Mouse (Mus musculus): ENCODE measurements around the gene Aurkb.
"Not testable (repeated sequence)": the region's sequence is repeated elsewhere in the genome, so short reads cannot be mapped to it uniquely, and the experiment has no call there.

Aurkb gene

DNA sequence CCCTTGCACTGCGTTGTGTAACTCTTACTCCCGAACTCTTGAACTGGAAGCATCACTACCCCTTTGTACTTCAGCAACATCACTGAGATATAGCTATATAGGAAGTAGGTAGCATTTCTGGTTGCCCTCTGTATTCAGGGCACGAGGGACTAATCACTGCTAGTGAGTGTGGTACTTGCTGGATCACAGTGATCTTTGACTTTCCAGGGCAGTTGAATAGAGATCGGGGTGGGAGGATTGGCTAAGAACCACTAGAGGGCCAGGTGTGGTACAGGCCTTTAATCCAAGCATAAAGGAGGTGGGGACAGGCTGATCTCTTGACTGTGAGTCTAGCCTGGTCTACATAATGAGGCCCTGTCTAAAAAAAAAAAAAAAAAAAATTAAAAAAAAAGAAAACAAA, 47.4 kb downstream of the Aurkb start:
- no peak overlapping the region for H3K4me3 ChIP-seq (replicated peaks; ENCODE audit: low read length)
- H3K36me3 ChIP-seq (ENCODE audit: insufficient read depth, low read length): peaks cover 36% of the 10 kb centered on the region
- H3K27me3 ChIP-seq (ENCODE audit: insufficient read depth, low read length): no peaks in the 10 kb centered on the region
- TF ChIP-seq POU5F1 (IDR thresholded peaks at IDR 0.05; ENCODE audit: borderline replicate concordance, low read length) (no peak), CTCF (conservative IDR thresholded peaks at IDR 0.05; ENCODE audit: low read length) (peak; percentile 14; the same call in 1 of the 2 replicates)
- H3K4me1 ChIP-seq (replicated peaks; ENCODE audit: low read depth, low read length): peaks cover 79% of the 10 kb centered on the region
- H3K9me3 ChIP-seq (ENCODE audit: low read length): no peaks in the 10 kb centered on the region

GRCm38 (mm10) chr11:69093856-69094255, 48.4 kb downstream of the Aurkb start:
- not testable (repeated sequence) for H3K27me3 ChIP-seq (ENCODE audit: insufficient read depth, low read length); H3K9me3 ChIP-seq (ENCODE audit: low read length); H3K4me3 ChIP-seq (replicated peaks; ENCODE audit: low read length)
- H3K4me1 ChIP-seq (replicated peaks; ENCODE audit: low read depth, low read length): peaks cover 84% of the 10 kb centered on the region
- H3K36me3 ChIP-seq (ENCODE audit: insufficient read depth, low read length): peaks cover 36% of the 10 kb centered on the region

- Histone ChIP-seq H3K27me3 (ENCODE audit: insufficient read depth, low read length) (no peaks in the 10 kb centered on the region), H3K4me3 (replicated peaks; ENCODE audit: low read length) (peak within 1 kb of the TSS; percentile 87), H3K36me3 (ENCODE audit: insufficient read depth, low read length) (peaks cover 29% of the 10 kb centered on the region), H3K9me3 (ENCODE audit: low read length) (no peaks in the 10 kb centered on the region), H3K4me1 (replicated peaks; ENCODE audit: low read depth, low read length) (peaks cover 85% of the 10 kb centered on the region)
- TF ChIP-seq POU5F1 (IDR thresholded peaks at IDR 0.05; ENCODE audit: borderline replicate concordance, low read length) (no peak), CTCF (conservative IDR thresholded peaks at IDR 0.05; ENCODE audit: low read length) (no peak), NANOG (IDR thresholded peaks at IDR 0.05; ENCODE audit: borderline replicate concordance, low read length) (no peak)
These were observed 49.4 kb downstream of the Aurkb start, which contains the start of gene Per1 for GRCm38 (mm10) chr11:69094697-69095429. Gene Per1 (plus strand): TSS chr11:69095217.

- Histone ChIP-seq H3K36me3 (ENCODE audit: insufficient read depth, low read length) (peaks cover 25% of the 10 kb centered on the region), H3K4me3 (replicated peaks; ENCODE audit: low read length) (peak overlapping the region; percentile 87), H3K9me3 (ENCODE audit: low read length) (no peaks in the 10 kb centered on the region), H3K27me3 (ENCODE audit: insufficient read depth, low read length) (no peaks in the 10 kb centered on the region), H3K4me1 (replicated peaks; ENCODE audit: low read depth, low read length) (peaks cover 84% of the 10 kb centered on the region)
- TF ChIP-seq CTCF (conservative IDR thresholded peaks at IDR 0.05; ENCODE audit: low read length) (no peak), NANOG (IDR thresholded peaks at IDR 0.05; ENCODE audit: borderline replicate concordance, low read length) (no peak), POU5F1 (IDR thresholded peaks at IDR 0.05; ENCODE audit: borderline replicate concordance, low read length) (no peak)
These were observed 50.2 kb downstream of the Aurkb start for GRCm38 (mm10) chr11:69095511-69096231.

DNA sequence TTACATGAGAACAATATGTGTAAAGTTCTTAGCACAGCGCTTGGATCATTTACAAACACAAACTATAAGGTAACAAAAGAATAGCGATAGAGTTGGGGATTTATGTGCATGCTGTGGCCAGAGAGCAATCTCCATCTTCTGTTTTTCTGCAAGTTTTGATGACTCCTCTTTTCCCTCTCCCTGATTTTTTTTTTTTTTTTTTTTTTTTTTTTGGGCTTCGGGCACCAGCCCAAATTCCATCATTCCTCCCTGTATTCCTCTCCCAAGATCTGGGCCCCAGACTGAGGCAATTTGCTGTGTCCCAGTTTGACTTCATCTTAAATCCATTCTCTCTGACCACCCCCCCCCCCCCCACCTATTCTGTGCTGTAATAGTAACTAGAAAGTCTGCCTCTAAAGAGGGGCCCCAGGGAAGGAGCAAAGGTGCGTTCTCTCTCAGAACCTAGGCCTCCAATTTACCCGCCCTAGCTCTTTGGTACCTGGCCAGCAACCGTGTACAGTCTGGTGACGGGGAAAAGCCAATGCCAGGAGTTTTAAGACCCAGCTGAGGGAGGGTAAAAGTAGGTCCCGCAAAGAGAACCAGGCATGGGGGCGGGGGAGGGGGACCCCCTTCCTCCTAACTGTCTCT, 51.0 kb downstream of the Aurkb start:
- H3K36me3 ChIP-seq (ENCODE audit: insufficient read depth, low read length): peaks cover 25% of the 10 kb centered on the region
- no peak for TF ChIP-seq NANOG (IDR thresholded peaks at IDR 0.05; ENCODE audit: borderline replicate concordance, low read length)

GRCm38 (mm10) chr11:69096987-69097900, 51.8 kb downstream of the Aurkb start:
- Histone ChIP-seq H3K36me3 (ENCODE audit: insufficient read depth, low read length) (peaks cover 25% of the 10 kb centered on the region), H3K4me1 (replicated peaks; ENCODE audit: low read depth, low read length) (peaks cover 69% of the 10 kb centered on the region), H3K4me3 (replicated peaks; ENCODE audit: low read length) (peak overlapping the region; percentile 87), H3K27me3 (ENCODE audit: insufficient read depth, low read length) (no peaks in the 10 kb centered on the region), H3K9me3 (ENCODE audit: low read length) (no peaks in the 10 kb centered on the region)
- TF ChIP-seq NANOG (IDR thresholded peaks at IDR 0.05; ENCODE audit: borderline replicate concordance, low read length) (no peak), CTCF (conservative IDR thresholded peaks at IDR 0.05; ENCODE audit: low read length) (no peak), POU5F1 (IDR thresholded peaks at IDR 0.05; ENCODE audit: borderline replicate concordance, low read length) (no peak)

More for the DNA sequence above, 51.0 kb downstream of the Aurkb start:
- H3K27me3 ChIP-seq (ENCODE audit: insufficient read depth, low read length): no peaks in the 10 kb centered on the region
- no peaks in the 10 kb centered on the region for H3K9me3 ChIP-seq (ENCODE audit: low read length)
- peak overlapping the region; percentile 87 for H3K4me3 ChIP-seq (replicated peaks; ENCODE audit: low read length)
- peaks cover 77% of the 10 kb centered on the region for H3K4me1 ChIP-seq (replicated peaks; ENCODE audit: low read depth, low read length)

DNA sequence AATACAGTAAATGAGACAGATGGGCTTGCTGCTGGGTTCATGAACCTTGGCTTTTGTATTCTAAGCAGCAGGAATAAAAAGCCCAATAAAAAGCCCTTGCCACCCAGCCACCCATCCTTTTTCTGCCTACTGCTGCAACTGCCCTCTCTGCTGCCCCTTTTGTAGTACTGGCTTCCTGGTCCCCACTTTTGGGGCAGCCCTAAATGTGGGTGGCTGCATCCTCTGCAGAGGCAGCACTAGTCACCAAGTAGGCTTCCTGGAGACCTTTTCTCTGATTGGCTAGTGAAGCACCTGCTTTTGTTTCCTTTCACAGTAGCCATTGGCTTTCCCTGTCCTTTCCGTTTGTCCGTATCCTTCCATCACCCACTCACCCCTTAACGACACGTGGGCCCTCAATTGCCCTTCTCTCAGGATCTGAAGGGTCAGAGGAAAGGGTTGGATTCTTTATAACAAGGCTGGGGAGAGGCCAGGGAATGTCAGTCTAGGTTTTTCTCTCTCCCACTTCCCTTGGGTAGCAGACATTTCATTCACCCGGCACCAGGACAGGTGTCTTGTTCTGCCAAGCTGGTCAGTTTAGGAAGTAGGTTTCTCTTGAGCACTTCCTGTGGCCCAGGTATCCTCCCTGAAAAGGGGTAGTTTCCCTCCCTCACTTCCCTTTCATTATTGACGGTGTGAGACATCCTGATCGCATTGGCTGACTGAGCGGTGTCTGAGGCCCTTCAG, 52.8 kb downstream of the Aurkb start:
- Histone ChIP-seq H3K4me1 (replicated peaks; ENCODE audit: low read depth, low read length) (peaks cover 62% of the 10 kb centered on the region), H3K27me3 (ENCODE audit: insufficient read depth, low read length) (no peaks in the 10 kb centered on the region), H3K9me3 (ENCODE audit: low read length) (no peaks in the 10 kb centered on the region), H3K4me3 (replicated peaks; ENCODE audit: low read length) (peak overlapping the region; percentile 87), H3K36me3 (ENCODE audit: insufficient read depth, low read length) (peaks cover 29% of the 10 kb centered on the region)
- TF ChIP-seq CTCF (conservative IDR thresholded peaks at IDR 0.05; ENCODE audit: low read length) (no peak), POU5F1 (IDR thresholded peaks at IDR 0.05; ENCODE audit: borderline replicate concordance, low read length) (no peak), NANOG (IDR thresholded peaks at IDR 0.05; ENCODE audit: borderline replicate concordance, low read length) (no peak)

Measured in E14TG2a.4 (cell line).